Comparison of ENCODE assay signal across 26 mouse cellular contexts in the genomic region with DNA sequence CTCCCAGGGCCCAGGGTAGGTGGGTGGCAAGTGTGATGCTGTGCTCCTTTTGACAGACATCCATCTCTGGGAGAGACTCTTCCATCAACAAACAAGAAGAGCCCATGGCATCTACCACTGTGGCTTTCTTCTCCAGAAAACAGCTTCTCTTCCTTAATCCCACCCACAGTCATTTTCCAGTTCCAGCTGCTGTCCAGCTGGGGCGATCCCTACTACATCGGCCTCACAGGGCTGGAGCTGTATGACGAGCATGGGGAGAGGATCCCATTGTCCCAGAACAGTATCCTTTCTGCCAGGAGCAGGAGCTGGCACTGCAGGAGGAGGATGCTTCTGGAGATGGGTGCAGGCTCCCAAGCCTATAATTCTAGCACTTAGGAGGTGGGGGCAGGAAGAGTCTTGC.
"Had no signal": no experiment of that assay in that cellular context is flagged by ENCODE, and none has a peak within 500 bp of the region (broad histone marks: within the 10 kb centered on the region; RNA-seq: fewer than 3 reads in every experiment).

No protein-coding gene starts in this region.

- H3K4me2 ChIP-seq: limb, embryonic 12.5 days; limb, embryonic 13.5 days; limb, embryonic 15.5 days; liver, embryonic 11.5 days; liver, embryonic 12.5 days; liver, embryonic 13.5 days; liver, embryonic 15.5 days; lung, embryonic 15.5 days; midbrain, embryonic 11.5 days; midbrain, embryonic 12.5 days; midbrain, embryonic 13.5 days; midbrain, embryonic 15.5 days; neural tube, embryonic 12.5 days; neural tube, embryonic 13.5 days had no signal

- ATAC-seq: liver, embryonic 12.5 days; liver, postnatal 0 days; midbrain, embryonic 13.5 days; midbrain, embryonic 15.5 days; midbrain, embryonic 16.5 days had no signal

- H3K4me1 ChIP-seq: liver, embryonic 12.5 days; liver, embryonic 15.5 days had no signal

- H3K4me3 ChIP-seq: left cerebral cortex, adult 2 months; limb, embryonic 10.5 days; limb, embryonic 12.5 days; limb, embryonic 13.5 days; limb, embryonic 15.5 days; liver, embryonic 12.5 days; liver, embryonic 13.5 days; liver, embryonic 15.5 days; lung, embryonic 15.5 days; megakaryocyte, embryonic 14.5 days; midbrain, embryonic 10.5 days; midbrain, embryonic 12.5 days; midbrain, embryonic 13.5 days; midbrain, embryonic 15.5 days; myocyte; neural tube, embryonic 12.5 days; neural tube, embryonic 13.5 days had no signal

- H3K9ac ChIP-seq: limb, embryonic 12.5 days; limb, embryonic 13.5 days; limb, embryonic 15.5 days; liver, embryonic 12.5 days; liver, embryonic 13.5 days; liver, embryonic 14.5 days; liver, embryonic 15.5 days; liver, postnatal 0 days; lung, embryonic 15.5 days; midbrain, embryonic 12.5 days; midbrain, embryonic 13.5 days; midbrain, embryonic 15.5 days; neural tube, embryonic 12.5 days; neural tube, embryonic 13.5 days had no signal

- H3K36me3 ChIP-seq: liver, embryonic 12.5 days; liver, embryonic 13.5 days; liver, embryonic 15.5 days; lung, embryonic 15.5 days; midbrain, embryonic 12.5 days; midbrain, embryonic 15.5 days; neural tube, embryonic 13.5 days had no signal

- H3K9me3 ChIP-seq: limb, embryonic 10.5 days; limb, embryonic 12.5 days; limb, embryonic 13.5 days; limb, embryonic 15.5 days; liver, embryonic 12.5 days; liver, embryonic 13.5 days; liver, embryonic 15.5 days; lung, embryonic 15.5 days; megakaryocyte, embryonic 14.5 days; midbrain, embryonic 10.5 days; midbrain, embryonic 12.5 days; midbrain, embryonic 13.5 days; midbrain, embryonic 15.5 days; neural tube, embryonic 12.5 days; neural tube, embryonic 13.5 days had no signal

- H3K27me3 ChIP-seq: limb, embryonic 13.5 days; limb, embryonic 15.5 days; liver, embryonic 12.5 days; liver, embryonic 13.5 days; liver, embryonic 15.5 days; lung, embryonic 15.5 days; midbrain, embryonic 12.5 days; midbrain, embryonic 13.5 days; midbrain, embryonic 15.5 days; neural tube, embryonic 12.5 days; neural tube, embryonic 13.5 days had no signal

- DNase-seq: left cerebral cortex, postnatal 4 days; liver; liver, embryonic 13.5 days; liver, postnatal 0 days; midbrain, embryonic 14.5 days had no signal

- H3K27ac ChIP-seq: left cerebral cortex, adult 2 months; limb, embryonic 10.5 days; limb, embryonic 12.5 days; limb, embryonic 13.5 days; limb, embryonic 15.5 days; liver, embryonic 12.5 days; liver, embryonic 13.5 days; liver, embryonic 14.5 days; liver, embryonic 15.5 days; lung, embryonic 15.5 days; macrophage; midbrain, embryonic 10.5 days; midbrain, embryonic 12.5 days; midbrain, embryonic 13.5 days; midbrain, embryonic 15.5 days; neural tube, embryonic 12.5 days; neural tube, embryonic 13.5 days had no signal
